Mouse (Mus musculus) CH12.LX (cell line): ENCODE data around the gene Hnrnpul1.

Source experiments
- CTCF ChIP-seq, 2 experiments: IDR thresholded peaks in 1 of 2; conservative IDR thresholded peaks in 1 of 2; 2 replicates each; pipeline ENCODE4 v1.5.1; 2011 to 2012; ENCODE audit warnings: low read depth in 2 of 2, low read length in 2 of 2, improper control_type of control experiment in 1 of 2, inconsistent platforms in 1 of 2, mild to moderate bottlenecking in 1 of 2, moderate library complexity in 1 of 2
- KAT2A ChIP-seq: IDR thresholded peaks from 2 replicates; pipeline ENCODE4 v1.6.1; 2012; ENCODE audit warnings: low read length, improper control_type of control experiment, inconsistent platforms; ENCODE audit not compliant: insufficient replicate concordance
- MAFK ChIP-seq: IDR thresholded peaks from 2 replicates; pipeline ENCODE4 v1.6.1; 2011; ENCODE audit warnings: low read length, improper control_type of control experiment; ENCODE audit not compliant: insufficient replicate concordance
- MYC ChIP-seq: IDR thresholded peaks from 2 replicates; pipeline ENCODE4 v1.6.1; 2011; ENCODE audit warnings: low read depth, mild to moderate bottlenecking, improper control_type of control experiment, low read length
- POLR2A ChIP-seq: IDR thresholded peaks from 2 replicates; pipeline ENCODE4 v1.6.1; 2011; ENCODE audit warnings: low read depth, mild to moderate bottlenecking, improper control_type of control experiment, low read length

DNA sequence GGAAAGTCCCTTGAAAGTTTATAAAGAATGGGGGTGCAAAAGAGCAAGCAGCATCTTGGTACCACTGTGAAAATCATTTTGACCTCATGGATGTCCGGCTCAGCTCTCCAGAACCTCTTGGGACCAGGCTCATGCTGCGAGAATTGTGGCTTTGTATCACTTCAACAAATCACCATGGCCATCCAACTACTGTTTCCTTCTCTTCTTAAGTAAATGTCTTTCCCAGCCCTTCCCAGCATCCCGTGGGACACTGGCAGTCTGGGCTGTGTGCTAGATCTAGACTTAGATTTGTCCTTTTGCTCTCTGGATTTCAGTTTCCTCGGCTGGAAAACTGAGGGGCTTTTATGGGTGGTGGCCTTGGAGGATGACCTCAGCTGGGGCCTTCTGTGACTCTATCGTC lies 13.7 kb upstream of the Hnrnpul1 start:
- no peak for TF ChIP-seq CTCF (conservative IDR thresholded peaks at IDR 0.05 in 1 of 2, IDR thresholded peaks at IDR 0.05 in 1 of 2; ENCODE audit: low read depth in 2 of 2, low read length in 2 of 2)
- no peak for TF ChIP-seq POLR2A
- TF ChIP-seq MAFK, result no peak
- no peak for TF ChIP-seq MYC
- TF ChIP-seq KAT2A, result no peak
